Mouse (Mus musculus) CH12.LX (cell line): ENCODE measurements around the gene Gm11492. TPM values are rescaled to one million over a fixed set of nuclear protein-coding genes. Genes with fewer than 3 reads are reported as not detected.

Experiments
- DNase-seq: peaks from one replicate; pipeline ENCODE4 v3.0.0-alpha.2; 2013; ENCODE audit errors: extremely low read depth
- H3K27ac ChIP-seq: 2 replicates; pipeline ENCODE4 v1.5.1; 2012; ENCODE audit warnings: low read depth, mild to moderate bottlenecking, control low read depth, moderate library complexity; ENCODE audit not compliant: insufficient read depth
- H3K27me3 ChIP-seq: replicated peaks from 2 replicates; pipeline ENCODE3; 2012; ENCODE audit warnings: inconsistent platforms
- H3K36me3 ChIP-seq, 2 experiments: replicated peaks in 1 of 2; 2 replicates each; pipeline versions ENCODE3 to v1.6.1; 2012; ENCODE audit warnings: inconsistent platforms in 1 of 2, low read length in 1 of 2, mild to moderate bottlenecking in 1 of 2, mixed read lengths in 1 of 2, moderate library complexity in 1 of 2; ENCODE audit not compliant: control insufficient read depth in 1 of 2, insufficient read depth in 1 of 2
- H3K4me1 ChIP-seq, 2 experiments: 2 replicates each; pipeline ENCODE4 v1.6.1; 2012; ENCODE audit warnings: inconsistent platforms in 1 of 2, moderate library complexity in 1 of 2; ENCODE audit not compliant: insufficient read depth in 2 of 2, control insufficient read depth in 1 of 2
- H3K4me2 ChIP-seq: 2 replicates; pipeline ENCODE4 v1.6.1; 2012; ENCODE audit warnings: low read depth, mild to moderate bottlenecking, control low read depth; ENCODE audit not compliant: poor library complexity, insufficient read depth, severe bottlenecking
- H3K4me3 ChIP-seq, 3 experiments: fragments of 150-350 bp in 1 of 3; sonication (generic) in 1 of 3; replicated peaks in 1 of 3; 2 replicates each; pipeline versions ENCODE3 to v1.5.1; 2011 to 2012; ENCODE audit warnings: low read depth in 2 of 3, low read length in 2 of 3, mild to moderate bottlenecking in 2 of 3, moderate library complexity in 2 of 3, control low read depth in 1 of 3, improper control_type of control experiment in 1 of 3, inconsistent platforms in 1 of 3, mixed read lengths in 1 of 3; ENCODE audit not compliant: poor library complexity in 1 of 3
- H3K79me2 ChIP-seq: replicated peaks from 2 replicates; pipeline ENCODE4 v1.6.1; 2012; ENCODE audit warnings: mild to moderate bottlenecking, moderate library complexity; ENCODE audit not compliant: control insufficient read depth, poor library complexity, insufficient read depth, severe bottlenecking; ENCODE audit errors: extremely low read depth
- H3K9ac ChIP-seq: 2 replicates; pipeline ENCODE4 v1.6.1; 2012; ENCODE audit warnings: low read depth, mild to moderate bottlenecking, control low read depth, moderate library complexity; ENCODE audit not compliant: insufficient read depth
- H3K9me3 ChIP-seq: replicated peaks from 2 replicates; pipeline ENCODE3; 2012; ENCODE audit warnings: low read length, inconsistent platforms, mixed read lengths
- BHLHE40 ChIP-seq: IDR thresholded peaks from 2 replicates; pipeline ENCODE4 v1.6.1; 2011; ENCODE audit warnings: mild to moderate bottlenecking, low read depth, low read length, improper control_type of control experiment
- CHD1 ChIP-seq: IDR thresholded peaks from 2 replicates; pipeline ENCODE4 v1.6.1; 2012; ENCODE audit warnings: low read depth, low read length, improper control_type of control experiment, inconsistent platforms
- CTCF ChIP-seq, 2 experiments: IDR thresholded peaks in 1 of 2; conservative IDR thresholded peaks in 1 of 2; 2 replicates each; pipeline ENCODE4 v1.5.1; 2011 to 2012; ENCODE audit warnings: low read depth in 2 of 2, low read length in 2 of 2, improper control_type of control experiment in 1 of 2, inconsistent platforms in 1 of 2, mild to moderate bottlenecking in 1 of 2, moderate library complexity in 1 of 2
- ELF1 ChIP-seq: IDR thresholded peaks from 2 replicates; pipeline ENCODE4 v1.6.1; 2014; ENCODE audit warnings: low read depth, mild to moderate bottlenecking, inconsistent platforms, low read length, improper control_type of control experiment
- EP300 ChIP-seq: IDR thresholded peaks from 2 replicates; pipeline ENCODE4 v1.6.1; 2011; ENCODE audit warnings: low read length, improper control_type of control experiment
- ETS1 ChIP-seq: conservative IDR thresholded peaks from 2 replicates; pipeline ENCODE4 v1.6.1; 2012; ENCODE audit warnings: low read depth, mild to moderate bottlenecking, inconsistent platforms, low read length, improper control_type of control experiment, moderate library complexity
- GABPA ChIP-seq: IDR thresholded peaks from 2 replicates; pipeline ENCODE4 v1.6.1; 2012; ENCODE audit warnings: low read depth, low read length, improper control_type of control experiment, inconsistent platforms; ENCODE audit not compliant: insufficient replicate concordance
- JUND ChIP-seq: conservative IDR thresholded peaks from 2 replicates; pipeline ENCODE4 v1.6.1; 2011; ENCODE audit warnings: low read depth, low read length, improper control_type of control experiment
- MAFK ChIP-seq: IDR thresholded peaks from 2 replicates; pipeline ENCODE4 v1.6.1; 2011; ENCODE audit warnings: low read length, improper control_type of control experiment; ENCODE audit not compliant: insufficient replicate concordance
- MAX ChIP-seq: IDR thresholded peaks from 2 replicates; pipeline ENCODE4 v1.6.1; 2011; ENCODE audit warnings: low read length, improper control_type of control experiment
- MAZ ChIP-seq: IDR thresholded peaks from 2 replicates; pipeline ENCODE4 v1.6.1; 2012; ENCODE audit warnings: low read depth, mild to moderate bottlenecking, inconsistent platforms, low read length, improper control_type of control experiment, moderate library complexity
- MEF2A ChIP-seq: IDR thresholded peaks from 2 replicates; pipeline ENCODE4 v1.6.1; 2014; ENCODE audit warnings: low read depth, mild to moderate bottlenecking, inconsistent platforms, low read length, improper control_type of control experiment, borderline replicate concordance
- MXI1 ChIP-seq: IDR thresholded peaks from 2 replicates; pipeline ENCODE4 v1.6.1; 2011; ENCODE audit warnings: mild to moderate bottlenecking, low read depth, low read length, improper control_type of control experiment
- MYC ChIP-seq: IDR thresholded peaks from 2 replicates; pipeline ENCODE4 v1.6.1; 2011; ENCODE audit warnings: low read depth, mild to moderate bottlenecking, improper control_type of control experiment, low read length
- NELFE ChIP-seq: IDR thresholded peaks from 2 replicates; pipeline ENCODE4 v1.6.1; 2011; ENCODE audit warnings: low read depth, low read length, improper control_type of control experiment
- NRF1 ChIP-seq: IDR thresholded peaks from 2 replicates; pipeline ENCODE4 v1.6.1; 2014; ENCODE audit warnings: low read depth, mild to moderate bottlenecking, inconsistent platforms, low read length, improper control_type of control experiment, moderate library complexity
- PAX5 ChIP-seq: IDR thresholded peaks from 2 replicates; pipeline ENCODE4 v1.6.1; 2012; ENCODE audit warnings: low read length, inconsistent platforms, mixed read lengths
- POLR2A ChIP-seq: IDR thresholded peaks from 2 replicates; pipeline ENCODE4 v1.6.1; 2011; ENCODE audit warnings: low read depth, mild to moderate bottlenecking, improper control_type of control experiment, low read length
- RAD21 ChIP-seq: IDR thresholded peaks from 2 replicates; pipeline ENCODE4 v1.6.1; 2011; ENCODE audit warnings: low read depth, mild to moderate bottlenecking, low read length, improper control_type of control experiment, moderate library complexity
- SMC3 ChIP-seq: IDR thresholded peaks from 2 replicates; pipeline ENCODE4 v1.6.1; 2011; ENCODE audit warnings: low read depth, low read length, improper control_type of control experiment
- TBP ChIP-seq: conservative IDR thresholded peaks from 2 replicates; pipeline ENCODE4 v1.6.1; 2011; ENCODE audit warnings: low read depth, low read length, improper control_type of control experiment
- USF2 ChIP-seq: conservative IDR thresholded peaks from 2 replicates; pipeline ENCODE4 v1.6.1; 2011; ENCODE audit warnings: low read depth, low read length, improper control_type of control experiment
- ZC3H11A ChIP-seq: IDR thresholded peaks from 2 replicates; pipeline ENCODE4 v1.6.1; 2012; ENCODE audit warnings: low read depth, mild to moderate bottlenecking, inconsistent platforms, low read length, improper control_type of control experiment
- ZKSCAN1 ChIP-seq: IDR thresholded peaks from 2 replicates; pipeline ENCODE4 v1.6.1; 2012; ENCODE audit warnings: low read depth, inconsistent platforms, low read length, improper control_type of control experiment, borderline replicate concordance
- ZMIZ1 ChIP-seq: IDR thresholded peaks from 2 replicates; pipeline ENCODE4 v1.6.1; 2012; ENCODE audit warnings: low read depth, mild to moderate bottlenecking, inconsistent platforms, low read length, improper control_type of control experiment
- ZNF384 ChIP-seq: IDR thresholded peaks from 2 replicates; pipeline ENCODE4 v1.6.1; 2012; ENCODE audit warnings: low read depth, low read length, improper control_type of control experiment, inconsistent platforms
- dilution Hi-C: fragments of 300-500 bp; cut with MboI; formaldehyde crosslinking; loops from 2 replicates; pipeline ENCODE4 v1.14.3; 2020; ENCODE audit warnings: low sequenced_read_pairs; ENCODE audit not compliant: extremely low pct_unique_long_range_greater_than_20kb, extremely low pct_ligation_motif_present
- in situ Hi-C: fragments of 300-500 bp; cut with MboI; formaldehyde crosslinking; loops from 3 replicates; pipeline ENCODE4 v1.14.3; 2019; ENCODE audit warnings: low sequenced_read_pairs, low pct_ligation_motif_present, low pct_unique_long_range_greater_than_20kb, mixed read lengths
- polyA plus RNA-seq: library from polyadenylated mRNA; unstranded; fragments of >175 nt; gene quantifications from 2 replicates; pipeline ENCODE4 v1.2.1, GENCODE M21; 2012; ENCODE audit warnings: low read depth; ENCODE audit not compliant: insufficient read length
- total RNA-seq, 2 experiments: library from RNA; depleted of rRNA; stranded (reverse); fragments of 300-350 nt in 1 of 2; fragments of >200 nt in 1 of 2; gene quantifications; 2 replicates each; pipeline ENCODE4 v1.2.3; 2012 to 2014

Gene Gm11492
- total and polyA plus RNA-seq, 3 experiments, result not detected

DNA sequence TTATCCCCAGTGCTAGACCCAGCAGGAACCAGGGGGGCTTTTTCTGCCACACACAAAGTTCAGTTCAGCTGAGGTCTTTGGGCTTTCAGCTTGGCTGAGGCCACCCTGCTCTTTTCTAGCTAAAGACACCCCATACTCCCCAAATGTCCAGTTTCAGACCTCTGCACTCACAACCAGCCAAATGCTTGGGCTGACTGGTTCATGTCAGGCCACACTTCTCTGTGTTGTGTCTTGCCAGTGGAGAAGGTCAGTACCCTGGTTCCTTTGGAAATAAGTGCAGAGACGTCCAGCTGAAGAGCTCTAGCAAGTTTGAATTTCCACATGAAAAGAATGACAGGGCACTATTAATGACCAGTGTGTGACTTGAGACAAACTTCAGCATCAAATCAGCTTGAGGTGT lies 13.3 kb downstream of the Gm11492 start:
- Histone ChIP-seq H3K79me2 (no peaks in the 10 kb centered on the region), H3K9me3 (no peaks in the 10 kb centered on the region), H3K36me3 (no peaks in the 10 kb centered on the region), H3K4me3 (no peak overlapping the region), H3K27me3 (peaks cover 54% of the 10 kb centered on the region), H3K27ac (no peak overlapping the region), H3K9ac (no peak overlapping the region), H3K4me2 (no peak overlapping the region), H3K4me1 (peaks cover 17 to 32% of the 10 kb centered on the region in 2 experiments)
- in situ Hi-C loops (no loop called here), dilution Hi-C loops (no loop called here)
- TF ChIP-seq POLR2A (no peak), GABPA (no peak), RAD21 (no peak), ELF1 (no peak), MAX (no peak), ETS1 (no peak), TBP (no peak), JUND (no peak), SMC3 (no peak), PAX5 (no peak), ZNF384 (no peak), EP300 (no peak), ZMIZ1 (no peak), MAZ (no peak), ZC3H11A (no peak), BHLHE40 (no peak), MXI1 (no peak), MYC (no peak), USF2 (no peak)
- DNase-seq, result no peak

DNA sequence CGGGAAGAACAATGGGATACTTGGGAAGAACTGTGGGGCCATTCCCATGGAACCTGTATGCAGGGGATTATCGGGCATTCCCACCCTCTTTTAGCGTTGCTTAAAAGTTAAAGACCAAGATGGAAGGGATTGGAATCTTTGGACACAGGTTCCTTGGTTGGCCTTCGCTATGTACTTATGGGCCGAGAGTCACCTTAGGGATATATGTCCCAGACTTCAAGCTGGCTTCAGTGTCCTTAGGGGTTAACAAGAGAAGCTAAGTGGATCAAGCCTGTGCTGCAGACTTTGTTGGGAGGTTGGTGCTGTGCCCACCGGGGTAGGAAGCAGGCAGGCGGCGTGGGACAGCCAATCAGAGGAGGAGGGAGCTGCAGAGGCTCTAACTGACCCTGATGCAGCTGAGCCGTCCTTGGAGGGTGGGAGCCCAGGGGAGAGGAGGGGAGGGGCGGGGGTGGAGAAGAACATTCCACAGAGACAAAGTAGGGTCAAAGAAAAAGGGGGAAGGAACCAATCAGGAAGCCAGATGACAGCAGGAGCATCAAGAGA lies 14.2 kb downstream of the Gm11492 start:
- H3K27me3 ChIP-seq, result peaks cover 54% of the 10 kb centered on the region
- H3K79me2 ChIP-seq, result no peaks in the 10 kb centered on the region
- no peak for TF ChIP-seq TBP
- no peak for TF ChIP-seq CHD1
- TF ChIP-seq ELF1, result no peak
- TF ChIP-seq NELFE, result no peak
- TF ChIP-seq MAZ, result no peak
- TF ChIP-seq PAX5, result no peak
- no peak for TF ChIP-seq NRF1
- no peak for TF ChIP-seq MAFK
- TF ChIP-seq MYC, result no peak
- no peak for TF ChIP-seq MEF2A
- no peak for TF ChIP-seq ZKSCAN1
- no peak for TF ChIP-seq EP300
- TF ChIP-seq CTCF (conservative IDR thresholded peaks at IDR 0.05 in 1 of 2, IDR thresholded peaks at IDR 0.05 in 1 of 2; ENCODE audit: low read depth in 2 of 2, low read length in 2 of 2), result no peak
- TF ChIP-seq POLR2A, result no peak

More for the DNA sequence above, 14.2 kb downstream of the Gm11492 start:
- Histone ChIP-seq H3K36me3 (no peaks in the 10 kb centered on the region), H3K4me3 (no peak overlapping the region), H3K4me2 (no peak overlapping the region), H3K9ac (no peak overlapping the region), H3K9me3 (no peaks in the 10 kb centered on the region), H3K4me1 (peaks cover 14 to 24% of the 10 kb centered on the region in 2 experiments), H3K27ac (no peak overlapping the region)
- dilution Hi-C loops, result no loop called here
- in situ Hi-C loops, result no loop called here
- no peak for DNase-seq
